Mouse (Mus musculus) gastrocnemius, postnatal 4 days (tissue): ENCODE measurements around the gene Ghdc. TPM values are rescaled to one million over a fixed set of nuclear protein-coding genes. Genes with fewer than 3 reads are reported as not detected.

ENCODE experiments used
- DNase-seq, 2 experiments: peaks; one replicate each; pipeline ENCODE4 v3.0.0; 2021 to 2022; ENCODE audit warnings: low spot score in 2 of 2, mixed read lengths in 2 of 2
- total RNA-seq, 2 experiments: library from RNA; stranded (reverse); gene quantifications; 2 replicates each; pipeline ENCODE4 v1.2.3; 2021

Ghdc gene
- total RNA-seq, 2 experiments from 2014 or later, result 9.0 to 9.5 TPM

- DNase-seq, result no peak
These were observed 50.4 kb downstream of the Ghdc start for GRCm38 (mm10) chr11:100720345-100720744.

DNA sequence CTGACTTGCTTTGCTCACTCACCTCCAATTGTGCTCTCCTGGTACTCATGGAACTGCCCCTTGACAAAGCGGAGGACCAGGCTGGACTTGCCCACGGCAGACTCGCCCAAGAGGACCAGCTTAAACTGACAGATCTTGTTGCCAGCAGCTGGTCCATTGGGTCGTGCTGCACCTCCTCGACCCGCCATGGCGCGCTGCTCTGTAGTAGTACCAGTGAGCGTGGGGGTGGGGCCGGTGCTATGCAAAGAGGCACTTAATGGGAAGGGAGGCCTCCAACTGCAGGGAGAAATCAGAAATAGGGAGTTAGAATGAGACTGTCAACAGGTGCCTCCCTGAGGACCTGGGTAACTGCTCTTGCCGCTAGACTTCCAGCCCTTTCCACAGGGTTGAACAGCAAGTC, 50.9 kb downstream of the Ghdc start:
- DNase-seq, result no peak

DNA sequence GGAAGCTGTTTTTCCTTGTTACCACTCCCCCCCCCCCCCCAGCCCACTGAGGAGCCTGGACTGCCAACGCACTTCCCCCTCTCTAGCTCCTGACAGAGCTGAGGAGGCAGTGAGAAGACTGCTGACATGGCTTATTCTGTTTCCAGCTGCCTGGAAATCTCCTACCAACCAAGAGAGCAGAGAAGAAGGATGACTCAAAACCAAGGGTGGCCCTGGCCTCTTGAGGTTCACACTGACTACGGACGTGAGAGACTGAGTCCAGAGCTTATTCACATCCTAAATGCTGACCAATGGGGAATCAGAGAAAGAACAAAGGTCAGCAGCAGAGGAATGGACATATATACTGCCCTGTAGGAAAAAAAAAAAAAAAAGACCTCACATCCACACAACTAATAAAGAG, 51.4 kb downstream of the Ghdc start:
- DNase-seq, result no peak

DNA sequence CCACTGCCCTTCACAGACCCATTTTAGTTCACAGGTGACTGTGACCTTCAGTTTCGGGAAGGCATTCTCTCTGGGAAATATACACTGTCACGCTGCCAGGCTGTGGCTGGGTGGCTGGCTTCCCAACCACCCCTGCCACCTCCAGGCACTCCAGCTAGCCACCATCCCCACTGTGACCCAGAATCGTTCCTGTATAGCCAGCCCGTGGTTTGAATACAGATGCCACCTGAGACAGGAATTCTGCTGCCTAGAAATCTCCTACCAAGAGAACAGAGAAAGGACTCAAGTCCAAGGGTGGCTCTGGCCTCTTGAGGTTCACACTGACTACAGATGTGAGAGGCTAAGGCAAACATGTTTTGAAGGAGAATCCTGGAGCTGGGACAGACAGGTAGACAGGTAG, 51.9 kb downstream of the Ghdc start:
- no peak for DNase-seq

GRCm38 (mm10) chr11:100718462-100718861, 52.3 kb downstream of the Ghdc start:
- no peak for DNase-seq

GRCm38 (mm10) chr11:100716649-100717048, 54.1 kb downstream of the Ghdc start:
- DNase-seq, result no peak

Other genes with a start within 250 kb of the Ghdc start
- 10 to 100 TPM; 54.1 to 57.9 TPM for gene Acly, start 243.0 kb downstream of the Ghdc start, total RNA-seq
- under 1 TPM; 0.13 to 0.22 TPM for gene Ttc25, start 225.3 kb downstream of the Ghdc start, total RNA-seq
- gene Cnp, start 196.1 kb downstream of the Ghdc start, total RNA-seq, result 10 to 100 TPM; 33.3 to 38.3 TPM
- gene Nkiras2, start 151.7 kb downstream of the Ghdc start, total RNA-seq, result 10 to 100 TPM; 42.5 to 43.7 TPM
- gene Dnajc7, start 150.8 kb downstream of the Ghdc start, total RNA-seq, result 100 to 1,000 TPM; 192 to 239 TPM
- gene Zfp385c, start 78.5 kb downstream of the Ghdc start, total RNA-seq, result 1 to 10 TPM; 1.9 to 2.2 TPM
- 1 to 10 TPM; 1.0 to 1.1 TPM for gene Dhx58, start 66.7 kb downstream of the Ghdc start, total RNA-seq
- gene Kat2a, start 58.5 kb downstream of the Ghdc start, total RNA-seq, result 10 to 100 TPM; 20.6 to 21.6 TPM
- gene Hspb9, start 57.1 kb downstream of the Ghdc start, total RNA-seq, result not detected
- 10 to 100 TPM; 76.7 to 79.7 TPM for gene Rab5c, start 32.7 kb downstream of the Ghdc start, total RNA-seq
- gene Kcnh4, start 11.0 kb downstream of the Ghdc start, total RNA-seq, result under 1 TPM in 1 of 2 experiments, not detected in 1; 0.10 TPM
- gene Hcrt, start 8.0 kb downstream of the Ghdc start, total RNA-seq, result not detected
- 10 to 100 TPM; 76.1 to 90.4 TPM for gene Stat5b, start 79.8 kb upstream of the Ghdc start, total RNA-seq
- 10 to 100 TPM; 35.6 to 41.4 TPM for gene Stat5a, start 88.4 kb upstream of the Ghdc start, total RNA-seq
- gene Stat3, start 168.6 kb upstream of the Ghdc start, total RNA-seq, result 10 to 100 TPM; 71.5 to 75.1 TPM
- gene Cavin1, start 199.9 kb upstream of the Ghdc start, total RNA-seq, result 100 to 1,000 TPM; 385 to 413 TPM
- gene Atp6v0a1, start 238.5 kb upstream of the Ghdc start, total RNA-seq, result 10 to 100 TPM; 70.3 to 73.5 TPM